Mouse (Mus musculus): Measurements from ENCODE around the gene Perm1. TPM values are rescaled to one million over a fixed set of nuclear protein-coding genes. Genes with fewer than 3 reads are reported as not detected.

The Perm1 gene
- polyA plus RNA-seq, 1 experiment from 2014 or later: 0.72 TPM

- Histone ChIP-seq H3K9ac (ENCODE audit: low read depth, low read length) (peak overlapping the region; percentile 89), H3K9me3 (replicated peaks; ENCODE audit: control insufficient read depth, low read length) (no peaks in the 10 kb centered on the region), H3K4me3 (ENCODE audit: low read depth, low read length) (peak overlapping the region; percentile 93), H3K4me1 (ENCODE audit: control insufficient read depth, insufficient read depth, low read length) (peaks cover 40% of the 10 kb centered on the region), H3K27me3 (ENCODE audit: control insufficient read depth, insufficient read depth, low read length) (no peaks in the 10 kb centered on the region), H3K36me3 (ENCODE audit: control insufficient read depth, insufficient read depth, low read length) (no peaks in the 10 kb centered on the region), H3K4me2 (peak overlapping the region; percentile 95), H3K27ac (ENCODE audit: low read depth, low read length) (peak overlapping the region; percentile 97)
- ATAC-seq (replicated peaks; ENCODE audit: insufficient number of reproducible peaks, low FRiP score, low TSS enrichment): no peak
- 2% methylated on average over 35 of the region's 35 CpGs for WGBS (ENCODE audit: insufficient replicate concordance)
Observed at GRCm38 (mm10) chr4:156195927-156196870, 19.5 kb upstream of the Perm1 start.

GRCm38 (mm10) chr4:156197131-156197828, 18.4 kb upstream of the Perm1 start, which contains the start of gene Agrn:
Gene Agrn (minus strand): TSS chr4:156197488.
- Histone ChIP-seq H3K27me3 (ENCODE audit: control insufficient read depth, insufficient read depth, low read length) (no peaks in the 10 kb centered on the region), H3K4me1 (ENCODE audit: control insufficient read depth, insufficient read depth, low read length) (peaks cover 42% of the 10 kb centered on the region), H3K9me3 (replicated peaks; ENCODE audit: control insufficient read depth, low read length) (no peaks in the 10 kb centered on the region), H3K36me3 (ENCODE audit: control insufficient read depth, insufficient read depth, low read length) (no peaks in the 10 kb centered on the region), H3K9ac (ENCODE audit: low read depth, low read length) (peak within 1 kb of the TSS; percentile 89), H3K4me2 (peak within 1 kb of the TSS; percentile 95), H3K4me3 (ENCODE audit: low read depth, low read length) (peak within 1 kb of the TSS; percentile 93), H3K27ac (ENCODE audit: low read depth, low read length) (peak within 1 kb of the TSS; percentile 97)
- WGBS (ENCODE audit: insufficient replicate concordance): under 1% methylated on average over 37 of the region's 88 CpGs
- peak; percentile 85 for ATAC-seq (replicated peaks; ENCODE audit: insufficient number of reproducible peaks, low FRiP score, low TSS enrichment)

GRCm38 (mm10) chr4:156197829-156198205, 17.9 kb upstream of the Perm1 start:
- peak overlapping the region; percentile 97 for H3K27ac ChIP-seq (ENCODE audit: low read depth, low read length)
- H3K9me3 ChIP-seq (replicated peaks; ENCODE audit: control insufficient read depth, low read length): no peaks in the 10 kb centered on the region
- under 1% methylated on average over 26 of the region's 26 CpGs for WGBS (ENCODE audit: insufficient replicate concordance)
- peak overlapping the region; percentile 93 for H3K4me3 ChIP-seq (ENCODE audit: low read depth, low read length)
- peak; percentile 89 for ATAC-seq (replicated peaks; ENCODE audit: insufficient number of reproducible peaks, low FRiP score, low TSS enrichment)
- no peaks in the 10 kb centered on the region for H3K36me3 ChIP-seq (ENCODE audit: control insufficient read depth, insufficient read depth, low read length)
- peaks cover 42% of the 10 kb centered on the region for H3K4me1 ChIP-seq (ENCODE audit: control insufficient read depth, insufficient read depth, low read length)
- H3K27me3 ChIP-seq (ENCODE audit: control insufficient read depth, insufficient read depth, low read length): no peaks in the 10 kb centered on the region
- H3K4me2 ChIP-seq: peak overlapping the region; percentile 95
- H3K9ac ChIP-seq (ENCODE audit: low read depth, low read length): peak overlapping the region; percentile 70

GRCm38 (mm10) chr4:156200623-156201475, 14.8 kb upstream of the Perm1 start, which contains the start of gene Isg15:
Gene Isg15 (minus strand): TSS chr4:156200818.
- Histone ChIP-seq H3K4me1 (ENCODE audit: control insufficient read depth, insufficient read depth, low read length) (peaks cover 22% of the 10 kb centered on the region), H3K36me3 (ENCODE audit: control insufficient read depth, insufficient read depth, low read length) (no peaks in the 10 kb centered on the region), H3K27ac (ENCODE audit: low read depth, low read length) (no peak within 1 kb of the TSS), H3K27me3 (ENCODE audit: control insufficient read depth, insufficient read depth, low read length) (peaks cover 15% of the 10 kb centered on the region), H3K4me3 (ENCODE audit: low read depth, low read length) (no peak within 1 kb of the TSS), H3K4me2 (peak within 1 kb of the TSS; percentile 35), H3K9ac (ENCODE audit: low read depth, low read length) (no peak within 1 kb of the TSS), H3K9me3 (replicated peaks; ENCODE audit: control insufficient read depth, low read length) (no peaks in the 10 kb centered on the region)
- WGBS (ENCODE audit: insufficient replicate concordance): 51% methylated on average over 10 of the region's 10 CpGs
- ATAC-seq (replicated peaks; ENCODE audit: insufficient number of reproducible peaks, low FRiP score, low TSS enrichment): no peak

GRCm38 (mm10) chr4:156202462-156202893, 13.2 kb upstream of the Perm1 start:
- peak overlapping the region; percentile 81 for H3K9ac ChIP-seq (ENCODE audit: low read depth, low read length)
- peak; percentile 57 for ATAC-seq (replicated peaks; ENCODE audit: insufficient number of reproducible peaks, low FRiP score, low TSS enrichment)
- H3K36me3 ChIP-seq (ENCODE audit: control insufficient read depth, insufficient read depth, low read length): no peaks in the 10 kb centered on the region
- peak overlapping the region; percentile 67 for H3K4me3 ChIP-seq (ENCODE audit: low read depth, low read length)
- peaks cover 15% of the 10 kb centered on the region for H3K27me3 ChIP-seq (ENCODE audit: control insufficient read depth, insufficient read depth, low read length)
- H3K4me2 ChIP-seq: peak overlapping the region; percentile 98
- 13% methylated on average over 12 of the region's 12 CpGs for WGBS (ENCODE audit: insufficient replicate concordance)
- H3K9me3 ChIP-seq (replicated peaks; ENCODE audit: control insufficient read depth, low read length): no peaks in the 10 kb centered on the region
- H3K27ac ChIP-seq (ENCODE audit: low read depth, low read length): peak overlapping the region; percentile 84
- peaks cover 18% of the 10 kb centered on the region for H3K4me1 ChIP-seq (ENCODE audit: control insufficient read depth, insufficient read depth, low read length)

- peak within 1 kb of the TSS; percentile 67 for H3K4me3 ChIP-seq (ENCODE audit: low read depth, low read length)
- H3K9me3 ChIP-seq (replicated peaks; ENCODE audit: control insufficient read depth, low read length): no peaks in the 10 kb centered on the region
- H3K4me1 ChIP-seq (ENCODE audit: control insufficient read depth, insufficient read depth, low read length): peaks cover 18% of the 10 kb centered on the region
- WGBS (ENCODE audit: insufficient replicate concordance): 1% methylated on average over 35 of the region's 39 CpGs
- peak; percentile 84 for ATAC-seq (replicated peaks; ENCODE audit: insufficient number of reproducible peaks, low FRiP score, low TSS enrichment)
- H3K27me3 ChIP-seq (ENCODE audit: control insufficient read depth, insufficient read depth, low read length): peaks cover 15% of the 10 kb centered on the region
- H3K4me2 ChIP-seq: peak within 1 kb of the TSS; percentile 98
- H3K9ac ChIP-seq (ENCODE audit: low read depth, low read length): peak within 1 kb of the TSS; percentile 81
- H3K27ac ChIP-seq (ENCODE audit: low read depth, low read length): peak within 1 kb of the TSS; percentile 84
- no peaks in the 10 kb centered on the region for H3K36me3 ChIP-seq (ENCODE audit: control insufficient read depth, insufficient read depth, low read length)
Observed at GRCm38 (mm10) chr4:156203001-156203412, 12.7 kb upstream of the Perm1 start, which contains the start of gene AW011738. Gene AW011738 (plus strand): TSS chr4:156203304.

GRCm38 (mm10) chr4:156203413-156204131, 12.1 kb upstream of the Perm1 start:
- peaks cover 18% of the 10 kb centered on the region for H3K4me1 ChIP-seq (ENCODE audit: control insufficient read depth, insufficient read depth, low read length)
- no peaks in the 10 kb centered on the region for H3K36me3 ChIP-seq (ENCODE audit: control insufficient read depth, insufficient read depth, low read length)
- under 1% methylated on average over 49 of the region's 49 CpGs for WGBS (ENCODE audit: insufficient replicate concordance)
- H3K4me3 ChIP-seq (ENCODE audit: low read depth, low read length): peak overlapping the region; percentile 67
- H3K27ac ChIP-seq (ENCODE audit: low read depth, low read length): peak overlapping the region; percentile 84
- H3K4me2 ChIP-seq: peak overlapping the region; percentile 98
- peaks cover 15% of the 10 kb centered on the region for H3K27me3 ChIP-seq (ENCODE audit: control insufficient read depth, insufficient read depth, low read length)
- 0 out of 2 replicates have a peak, but pooled peaks have one; percentile 16 for ATAC-seq (replicated peaks; ENCODE audit: insufficient number of reproducible peaks, low FRiP score, low TSS enrichment)
- H3K9me3 ChIP-seq (replicated peaks; ENCODE audit: control insufficient read depth, low read length): no peaks in the 10 kb centered on the region
- peak overlapping the region; percentile 81 for H3K9ac ChIP-seq (ENCODE audit: low read depth, low read length)

Measured in heart, embryonic 11.5 days (tissue).